Mouse (Mus musculus) ES-Bruce4 (cell line): ENCODE results near the gene Gng10.

Source experiments
- CTCF ChIP-seq: IDR thresholded peaks from one replicate; pipeline ENCODE4 v1.8.1; 2011; ENCODE audit warnings: low read depth, low read length
- POLR2A ChIP-seq: IDR thresholded peaks from one replicate; pipeline ENCODE4 v1.8.1; 2011; ENCODE audit warnings: low read length; ENCODE audit not compliant: insufficient read depth

DNA sequence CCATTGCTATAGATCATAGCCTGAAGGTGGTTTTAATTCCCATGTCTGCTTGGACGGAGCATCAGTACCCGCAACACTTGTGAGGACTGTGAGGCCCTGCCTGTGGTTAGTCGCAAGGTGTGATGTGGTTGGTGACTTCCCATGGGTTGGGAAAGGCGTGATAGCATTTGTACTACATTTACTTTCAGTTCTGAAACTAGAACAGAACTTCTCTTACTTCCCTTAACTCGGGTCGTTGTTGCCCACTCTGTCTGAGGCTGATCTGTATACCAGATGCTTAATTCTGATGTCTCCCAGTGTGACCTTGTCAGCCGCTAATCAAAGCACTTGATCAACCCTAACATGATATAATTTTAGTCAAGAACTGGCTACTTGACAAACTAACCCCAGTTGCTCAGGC lies 25.7 kb upstream of the Gng10 start:
- TF ChIP-seq CTCF (no peak), POLR2A (no peak)
